Mouse (Mus musculus) cerebellum, adult 11 months (tissue): ENCODE data around the gene Srgap3.

Source experiments
- DNase-seq: peaks from one replicate; pipeline ENCODE4 v3.0.0; 2022

The Srgap3 gene

DNA sequence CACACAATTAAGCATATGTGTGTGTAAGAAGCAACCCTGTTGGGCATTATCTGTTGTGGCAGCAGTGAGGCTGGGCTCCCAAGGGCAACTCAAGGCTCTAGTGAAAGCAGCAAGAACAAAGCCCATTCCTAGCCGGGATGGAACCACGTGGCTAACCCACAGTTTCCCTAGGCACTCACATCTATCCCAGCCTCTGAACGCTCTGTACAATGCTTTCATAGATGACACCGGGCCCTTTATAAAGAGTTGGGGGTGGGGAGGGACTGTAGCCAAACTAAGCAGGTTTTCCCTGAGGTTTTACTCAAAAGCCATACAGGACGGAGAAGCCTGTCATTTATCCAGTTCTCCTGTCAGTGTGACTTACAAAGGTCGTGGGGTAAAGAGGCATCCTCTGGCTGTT lies 90.0 kb downstream of the Srgap3 start:
- no peak for DNase-seq

DNA sequence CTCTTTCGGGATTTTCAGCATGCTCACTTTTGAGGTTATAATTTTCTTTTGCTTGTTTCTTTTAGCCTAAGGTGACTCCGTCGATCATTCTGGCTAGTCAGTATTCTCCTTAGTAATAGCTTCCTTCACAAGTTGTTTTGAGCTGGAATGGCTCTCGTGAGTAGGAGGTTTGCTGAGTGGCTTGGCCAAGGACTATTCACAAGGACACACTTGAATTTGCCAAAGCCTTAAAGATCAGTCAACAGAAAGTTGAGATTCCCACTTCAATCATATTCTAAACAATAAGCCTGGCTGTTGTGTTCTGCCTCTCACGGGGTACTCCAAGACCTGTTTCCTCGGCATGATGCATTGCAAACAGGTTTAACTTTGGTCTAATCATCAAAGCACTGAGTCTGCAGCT lies 91.9 kb downstream of the Srgap3 start:
- DNase-seq, result no peak

GRCm38 (mm10) chr6:112852261-112853235 lies 94.5 kb downstream of the Srgap3 start:
- no peak for DNase-seq

DNA sequence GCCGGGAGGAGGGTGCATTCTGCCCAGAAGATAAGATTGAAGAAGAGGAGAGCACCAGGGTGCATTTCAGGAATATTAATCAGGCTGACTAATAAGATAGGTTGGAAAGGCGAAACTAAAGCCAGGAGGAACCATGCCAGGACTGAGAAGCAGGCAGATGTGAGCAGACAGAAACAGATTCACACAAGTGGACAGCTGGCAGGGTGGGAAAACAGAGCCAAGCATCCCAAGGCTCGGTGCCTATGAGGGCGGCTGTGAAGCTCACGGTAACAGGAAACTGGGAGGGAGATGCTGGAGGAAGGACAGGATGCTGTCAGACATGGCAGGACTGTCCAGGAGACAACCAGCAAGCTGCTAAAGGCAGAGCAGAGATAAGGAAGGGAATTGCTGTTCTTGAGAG lies 96.3 kb downstream of the Srgap3 start:
- no peak for DNase-seq

GRCm38 (mm10) chr6:112848629-112849180 lies 98.4 kb downstream of the Srgap3 start:
- DNase-seq, result peak; percentile 73

DNA sequence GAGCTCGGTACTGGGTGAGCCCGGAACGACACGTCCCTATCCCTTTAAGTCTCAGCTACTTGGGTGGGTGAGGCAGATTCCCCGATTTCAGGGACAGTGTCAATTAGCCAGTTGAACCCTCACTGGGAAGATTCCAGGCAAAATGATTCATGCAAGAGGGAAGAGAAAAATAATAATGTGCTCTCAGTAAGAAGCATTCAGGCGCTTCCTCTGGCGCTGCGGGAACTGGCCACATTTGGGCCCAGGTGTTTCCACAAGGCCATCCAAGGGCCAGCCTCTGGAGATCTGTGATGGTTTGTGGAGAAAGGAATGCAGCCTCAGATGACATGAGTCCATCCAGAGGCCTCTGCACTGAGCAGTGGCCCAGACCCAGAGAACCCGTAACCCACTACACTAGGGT lies 100.2 kb downstream of the Srgap3 start:
- DNase-seq, result no peak

GRCm38 (mm10) chr6:112842426-112842825 lies 104.6 kb downstream of the Srgap3 start:
- no peak for DNase-seq

DNA sequence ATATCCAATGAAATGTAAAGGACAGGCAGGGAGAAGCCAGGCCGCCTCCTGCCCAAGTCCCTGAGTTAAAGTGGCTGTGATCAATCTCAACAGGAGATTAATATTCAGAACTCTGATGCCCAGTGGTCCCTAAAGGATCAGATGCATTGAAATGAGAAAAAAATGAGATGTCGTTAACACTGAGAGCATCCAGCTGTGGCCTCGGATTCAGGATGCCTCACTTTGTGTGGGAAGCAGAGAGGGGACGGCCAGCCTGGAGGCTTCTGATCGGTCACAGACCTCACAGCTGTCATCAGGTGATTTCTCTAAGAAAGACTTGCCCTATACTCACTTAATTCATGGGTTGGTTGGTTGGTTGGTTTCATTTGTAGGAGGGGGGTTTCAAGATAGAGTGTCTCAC lies 106.7 kb downstream of the Srgap3 start:
- DNase-seq, result no peak

DNA sequence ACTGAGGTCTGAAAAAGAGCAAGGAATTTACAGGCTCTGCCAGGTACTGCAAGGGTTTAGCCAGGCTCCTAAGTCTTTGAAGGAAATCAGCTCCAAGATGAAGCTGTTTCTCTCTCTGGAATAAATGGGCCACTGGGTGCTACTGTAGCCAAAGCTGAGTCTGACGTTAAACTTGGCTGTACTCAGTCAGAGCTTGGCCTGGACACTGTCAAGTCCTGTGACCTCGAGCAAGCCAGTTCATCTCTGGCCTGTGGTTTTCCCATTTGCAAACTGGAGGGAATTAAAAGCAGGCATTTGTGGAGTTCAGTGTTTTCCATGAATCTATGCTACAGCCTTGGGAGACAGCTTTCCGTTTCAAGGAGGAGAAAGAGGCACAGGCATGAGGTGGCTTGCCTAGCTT lies 107.7 kb downstream of the Srgap3 start:
- DNase-seq, result no peak

GRCm38 (mm10) chr6:112838879-112839278 lies 108.2 kb downstream of the Srgap3 start:
- DNase-seq, result no peak

DNA sequence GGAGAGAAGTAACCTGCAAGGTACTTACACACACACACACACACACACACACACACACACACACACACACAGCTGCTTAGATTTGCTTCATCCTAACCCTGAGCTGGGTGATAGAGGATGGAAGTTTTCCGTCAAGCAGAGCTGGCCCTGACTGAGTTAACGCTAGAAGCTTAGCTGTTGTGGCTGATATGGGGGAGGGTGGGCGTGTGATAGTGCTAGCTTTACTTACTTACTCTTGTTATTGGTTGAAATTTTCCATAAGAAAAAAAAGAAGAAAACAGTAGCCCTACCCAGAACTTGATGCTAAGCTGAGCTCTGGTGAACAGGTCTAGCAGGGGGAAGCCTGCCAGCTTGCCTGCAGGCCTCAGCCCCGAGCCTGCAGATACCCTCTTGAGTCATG lies 110.4 kb downstream of the Srgap3 start:
- DNase-seq, result no peak

DNA sequence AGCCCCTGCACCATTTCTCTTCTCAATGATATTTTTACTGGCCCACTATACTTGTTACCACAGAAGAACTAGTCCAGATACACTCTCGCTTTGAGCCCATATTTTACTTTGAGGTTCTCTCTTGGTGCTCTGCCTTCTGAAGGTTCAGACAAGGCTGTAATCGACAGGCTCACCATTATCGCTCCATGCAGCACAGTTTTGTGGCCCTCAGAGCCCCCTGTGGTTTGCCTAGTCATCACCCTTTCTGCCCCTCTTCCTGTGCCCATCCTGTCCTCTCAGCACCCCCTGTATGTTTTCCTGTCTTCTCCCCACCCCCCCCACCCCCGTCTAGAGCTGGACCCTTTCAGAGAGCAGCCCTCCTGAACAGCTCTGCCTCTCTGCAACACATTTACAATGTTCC lies 111.7 kb downstream of the Srgap3 start:
- DNase-seq, result no peak

DNA sequence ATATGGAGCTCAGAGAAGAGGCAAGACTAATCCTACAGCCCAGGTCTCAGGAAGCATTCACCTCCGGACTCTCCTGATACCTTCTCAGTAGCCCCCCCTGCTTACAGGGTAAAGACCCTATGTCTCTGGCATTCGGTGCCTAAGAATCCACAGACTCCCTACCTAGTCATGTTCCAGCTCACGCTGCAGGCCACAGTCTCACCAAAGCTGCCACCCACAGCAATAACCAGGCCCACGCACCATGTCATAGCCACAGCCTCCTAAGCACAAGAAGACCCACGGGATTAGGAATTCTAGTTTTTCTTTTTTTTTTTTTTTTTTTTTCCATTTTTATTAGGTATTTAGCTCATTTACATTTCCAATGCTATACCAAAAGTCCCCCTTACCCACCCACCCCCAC lies 112.6 kb downstream of the Srgap3 start:
- no peak for DNase-seq

GRCm38 (mm10) chr6:112833763-112834162 lies 113.3 kb downstream of the Srgap3 start:
- DNase-seq, result no peak

DNA sequence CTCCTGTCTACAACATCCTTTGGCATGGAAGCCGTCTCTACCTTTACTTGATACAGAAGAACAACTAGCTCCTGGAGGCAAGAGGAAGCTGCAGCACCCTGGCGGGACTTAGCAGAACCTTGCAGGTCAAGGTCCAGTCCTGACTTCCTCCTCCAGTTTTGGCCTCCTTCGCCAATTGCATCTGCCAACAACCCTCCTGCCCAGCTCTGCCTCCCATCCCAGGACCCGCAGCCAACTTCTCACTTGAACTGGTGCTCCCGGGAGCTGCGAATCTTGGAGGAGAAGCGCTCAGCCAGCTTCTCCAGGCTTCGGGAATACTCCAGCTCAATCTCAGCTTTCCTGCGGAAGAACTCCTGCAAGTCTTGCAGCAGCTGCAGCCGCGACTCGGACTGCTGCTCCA lies 117.9 kb downstream of the Srgap3 start:
- DNase-seq, result no peak

GRCm38 (mm10) chr6:112828420-112828819 lies 118.6 kb downstream of the Srgap3 start:
- DNase-seq, result no peak

DNA sequence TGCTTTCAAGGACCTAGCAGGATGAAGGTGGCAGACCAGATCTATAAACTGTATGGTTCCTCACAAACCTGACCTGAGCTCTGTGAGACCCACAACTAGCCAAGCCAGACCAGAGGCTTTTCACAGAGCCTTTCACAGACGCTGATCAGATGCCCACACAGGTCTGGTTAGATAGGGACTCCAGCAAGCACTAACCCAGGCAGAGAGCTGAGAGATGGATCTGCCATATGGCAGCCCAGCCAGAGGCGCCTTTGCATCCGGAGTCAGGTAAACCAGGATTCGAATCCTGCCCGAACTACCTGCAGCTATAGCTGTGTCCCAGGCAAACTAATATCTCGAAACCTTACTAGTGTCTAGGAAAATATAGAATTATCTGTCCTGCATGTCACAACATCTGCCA lies 121.4 kb downstream of the Srgap3 start:
- no peak for DNase-seq

DNA sequence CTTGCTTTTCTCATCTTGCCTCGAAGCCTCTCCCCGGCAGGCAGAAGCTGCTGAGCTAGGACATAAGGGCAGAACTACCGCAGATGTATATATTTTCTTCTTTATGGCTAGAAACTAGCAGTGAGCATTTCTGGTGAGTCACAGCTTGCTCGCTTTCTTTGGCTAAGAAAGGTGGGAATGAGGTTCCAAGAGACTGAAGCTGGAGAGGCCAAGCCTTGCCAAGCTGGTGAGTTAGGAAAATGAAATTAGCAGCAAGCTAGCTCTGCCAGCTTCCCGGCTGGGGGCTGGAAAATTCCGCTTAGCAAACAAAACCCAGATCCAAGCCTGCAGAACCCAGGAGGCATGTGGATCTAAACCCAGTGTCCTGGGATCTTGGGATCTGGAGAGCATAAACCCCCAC lies 124.0 kb downstream of the Srgap3 start:
- DNase-seq, result peak; percentile 89

DNA sequence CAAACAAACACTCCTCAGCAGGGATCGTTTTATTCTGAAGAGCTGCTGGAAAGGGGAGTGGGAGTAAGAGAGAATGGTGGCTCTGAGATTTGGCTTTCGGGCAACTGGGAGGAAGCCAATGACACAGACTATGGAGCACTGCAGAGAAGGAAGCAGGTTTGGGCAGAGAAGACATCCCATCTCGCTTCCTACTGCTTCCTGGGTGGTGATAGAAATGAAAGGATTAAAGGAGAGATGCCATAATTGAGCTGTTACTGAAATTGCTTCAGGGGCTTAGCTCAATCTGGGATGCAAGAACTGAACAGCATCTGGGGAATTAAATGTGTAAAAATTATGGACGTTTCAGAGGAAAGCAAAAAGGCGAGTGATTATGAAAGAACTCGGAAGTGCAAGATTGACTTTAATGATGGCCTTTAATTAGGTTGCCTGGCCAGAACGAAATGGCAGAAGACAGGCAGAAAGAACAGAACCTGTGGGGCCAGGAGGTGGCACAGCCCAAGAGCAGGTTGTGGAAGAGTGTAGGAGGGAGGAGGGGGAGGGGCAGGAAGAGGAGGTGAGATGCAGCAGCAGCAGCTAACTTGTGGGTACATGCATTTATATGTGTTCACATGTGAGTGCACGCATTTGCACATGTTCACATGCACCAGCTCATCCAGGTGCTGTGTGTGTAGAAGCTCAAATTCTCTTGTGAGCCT lies 126.6 kb downstream of the Srgap3 start:
- no peak for DNase-seq

GRCm38 (mm10) chr6:112818403-112818901 lies 128.6 kb downstream of the Srgap3 start:
- no peak for DNase-seq

- DNase-seq, result no peak
Observed at GRCm38 (mm10) chr6:112815604-112816003, 131.5 kb downstream of the Srgap3 start.

- DNase-seq, result no peak
Observed at GRCm38 (mm10) chr6:112814525-112815086, 132.5 kb downstream of the Srgap3 start.

DNA sequence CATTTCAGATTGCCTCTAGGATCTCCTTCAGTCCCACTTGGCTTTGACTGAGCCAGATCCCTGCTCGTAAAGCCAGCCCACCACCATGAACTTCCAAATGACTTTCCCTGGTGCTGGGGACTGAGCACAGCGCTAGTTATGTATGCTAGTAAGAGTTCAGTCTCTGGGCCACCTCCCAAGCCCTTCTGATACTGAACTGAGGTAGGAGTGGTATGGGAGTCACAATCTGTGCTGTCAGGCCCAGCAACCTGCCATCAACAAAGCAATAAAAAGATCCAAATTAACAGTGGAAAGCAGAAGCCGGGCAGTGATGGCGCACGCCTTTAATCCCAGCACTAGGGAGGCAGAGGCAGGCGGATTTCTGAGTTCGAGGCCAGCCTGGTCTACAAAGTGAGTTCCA lies 134.2 kb downstream of the Srgap3 start:
- no peak for DNase-seq

DNA sequence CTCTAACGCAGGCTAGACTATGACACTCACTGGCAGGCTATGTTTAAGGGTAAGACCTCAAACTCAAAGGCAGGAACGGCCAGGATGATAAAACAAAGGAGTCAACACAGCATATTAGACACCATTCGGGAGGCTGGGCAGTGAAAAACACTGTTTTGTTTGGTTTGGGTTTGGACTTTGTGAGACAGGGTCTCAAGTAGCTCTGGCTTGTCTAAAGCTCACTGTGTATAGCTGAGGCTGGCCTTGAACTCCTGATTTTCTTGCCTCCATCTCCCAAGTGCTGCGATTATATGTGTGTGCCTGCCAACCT lies 136.6 kb downstream of the Srgap3 start:
- DNase-seq, result no peak
